Mouse (Mus musculus): Measurements from ENCODE around the gene Gm20696.

Gene Gm20696

GRCm38 (mm10) chr6:99319415-99320405 is 346.9 kb downstream of the Gm20696 start:
- ATAC-seq (ENCODE audit: insufficient number of reproducible peaks, low FRiP score, low TSS enrichment), result no peak

DNA sequence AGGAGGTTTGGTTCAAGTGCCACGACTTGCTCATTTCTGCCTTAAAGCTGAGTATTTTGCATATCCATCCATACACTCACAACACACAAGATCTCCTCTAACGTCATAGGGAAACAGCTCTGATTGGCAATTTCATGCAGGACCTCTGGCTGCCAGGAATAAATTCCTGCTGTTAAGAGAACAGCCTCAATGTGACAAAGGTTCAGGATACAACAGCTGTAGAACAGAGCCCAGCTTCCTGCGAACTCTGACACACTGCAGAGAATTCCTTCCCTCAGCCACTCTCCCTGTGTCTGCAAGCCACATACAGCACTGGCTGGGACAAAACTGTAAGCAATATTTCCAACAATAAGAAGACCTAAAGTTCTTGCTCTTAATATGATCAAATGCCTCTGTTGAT is 351.9 kb downstream of the Gm20696 start:
- ATAC-seq (ENCODE audit: insufficient number of reproducible peaks, low FRiP score, low TSS enrichment), result no peak

DNA sequence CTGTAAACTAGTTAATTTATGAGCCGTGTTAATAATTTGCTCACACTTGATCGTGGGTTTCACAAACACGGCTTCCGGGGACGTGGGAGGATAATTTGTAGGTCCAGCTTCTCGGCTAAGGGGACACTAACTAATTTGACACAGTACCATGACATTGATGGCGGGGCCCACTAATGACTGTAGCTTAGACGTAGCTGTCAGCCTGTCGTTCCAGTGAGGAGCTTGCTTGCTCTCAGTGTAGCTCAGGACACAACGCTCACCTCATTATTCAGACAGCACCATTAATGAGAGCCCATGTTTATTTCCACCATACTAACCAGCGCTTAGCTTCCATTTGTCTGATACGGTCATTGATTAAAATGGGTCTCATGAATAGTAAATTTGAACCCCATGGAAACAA is 356.1 kb downstream of the Gm20696 start:
- ATAC-seq (ENCODE audit: insufficient number of reproducible peaks, low FRiP score, low TSS enrichment), result no peak

- no peak for ATAC-seq (ENCODE audit: insufficient number of reproducible peaks, low FRiP score, low TSS enrichment)
Observed at GRCm38 (mm10) chr6:99310171-99310500, 356.5 kb downstream of the Gm20696 start.

GRCm38 (mm10) chr6:99309466-99310170 is 357.0 kb downstream of the Gm20696 start:
- no peak for ATAC-seq (ENCODE audit: insufficient number of reproducible peaks, low FRiP score, low TSS enrichment)

DNA sequence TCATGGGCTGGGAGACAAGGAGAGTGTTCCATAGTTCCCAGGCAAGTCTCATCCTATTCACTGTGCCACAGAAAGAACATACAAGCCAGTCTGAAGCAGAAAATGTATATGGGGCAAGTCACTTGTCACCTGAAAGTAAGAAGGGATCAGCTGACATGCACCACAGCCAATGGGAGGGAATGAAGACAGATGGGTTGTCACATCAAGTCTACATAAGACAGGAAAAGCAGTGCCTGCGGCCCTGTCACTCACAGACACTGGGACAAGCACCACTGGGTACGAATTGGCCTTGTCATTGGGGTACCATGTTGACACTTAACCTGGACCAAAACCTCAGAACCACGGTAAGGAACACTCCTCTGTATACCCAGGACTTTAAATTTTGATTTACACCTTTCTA is 360.8 kb downstream of the Gm20696 start:
- ATAC-seq (ENCODE audit: insufficient number of reproducible peaks, low FRiP score, low TSS enrichment), result no peak

DNA sequence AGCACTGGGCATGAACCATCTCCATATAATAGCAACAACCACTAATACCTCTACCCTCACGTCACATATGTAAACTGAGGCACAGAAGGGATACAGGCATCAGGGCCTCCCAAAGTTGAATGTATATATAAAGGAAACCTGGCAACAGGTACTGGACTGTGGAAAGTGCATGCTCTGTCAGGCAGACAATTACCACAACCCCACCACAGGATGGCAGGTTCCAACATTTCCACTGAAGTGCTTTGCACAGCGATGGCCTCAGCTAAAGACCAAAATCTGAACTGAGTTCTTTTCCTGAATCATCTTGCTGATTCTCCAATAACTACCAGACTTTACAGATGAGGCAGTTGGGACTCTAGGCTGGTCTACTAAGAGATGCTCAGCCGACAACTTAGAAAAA is 361.4 kb downstream of the Gm20696 start:
- ATAC-seq (ENCODE audit: insufficient number of reproducible peaks, low FRiP score, low TSS enrichment), result no peak

- ATAC-seq (ENCODE audit: insufficient number of reproducible peaks, low FRiP score, low TSS enrichment), result no peak
Observed at GRCm38 (mm10) chr6:99302662-99303435, 363.7 kb downstream of the Gm20696 start.

DNA sequence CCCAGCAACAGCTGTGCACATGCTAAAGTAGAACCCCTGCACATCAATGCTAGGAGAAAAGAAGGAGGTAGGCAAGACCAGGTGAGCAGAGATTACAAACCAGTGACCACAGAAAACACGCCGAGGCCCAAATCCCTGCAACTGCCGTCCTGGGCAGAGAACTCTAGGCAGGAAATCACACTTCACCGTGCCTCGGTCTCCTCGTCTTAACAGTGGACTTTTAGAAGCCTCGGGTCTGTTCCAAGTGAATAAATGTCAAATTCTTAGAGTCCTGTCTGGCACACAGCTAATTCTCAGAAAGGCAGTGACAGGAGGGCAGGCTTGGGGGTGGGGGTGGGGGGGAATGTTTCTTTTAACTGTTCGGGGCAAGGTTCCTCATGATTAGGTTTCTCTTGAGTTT is 364.7 kb downstream of the Gm20696 start:
- no peak for ATAC-seq (ENCODE audit: insufficient number of reproducible peaks, low FRiP score, low TSS enrichment)

GRCm38 (mm10) chr6:99300235-99300634 is 366.4 kb downstream of the Gm20696 start:
- ATAC-seq (ENCODE audit: insufficient number of reproducible peaks, low FRiP score, low TSS enrichment), result no peak

DNA sequence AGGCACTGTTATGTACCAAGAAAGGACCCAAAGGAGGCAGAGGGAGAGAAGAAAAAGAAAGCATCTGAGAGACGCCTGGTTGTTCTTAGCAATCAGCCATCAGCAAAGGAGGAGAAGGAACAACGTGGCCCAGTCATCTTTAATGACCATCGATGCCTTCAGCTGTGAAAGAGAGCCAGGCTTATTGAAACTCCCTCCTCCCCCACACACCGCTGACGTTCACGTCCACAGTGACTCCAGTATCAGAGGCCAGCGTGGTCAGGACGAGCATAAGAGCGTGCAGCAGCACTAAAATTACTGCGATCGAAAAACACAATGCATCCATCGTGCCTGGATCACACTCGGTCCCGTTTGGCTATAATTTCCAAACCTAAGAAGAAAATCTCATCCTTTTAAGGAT is 367.4 kb downstream of the Gm20696 start:
- ATAC-seq (ENCODE audit: insufficient number of reproducible peaks, low FRiP score, low TSS enrichment), result no peak

- no peak for ATAC-seq (ENCODE audit: insufficient number of reproducible peaks, low FRiP score, low TSS enrichment)
Observed at GRCm38 (mm10) chr6:99297535-99297934, 369.1 kb downstream of the Gm20696 start.

DNA sequence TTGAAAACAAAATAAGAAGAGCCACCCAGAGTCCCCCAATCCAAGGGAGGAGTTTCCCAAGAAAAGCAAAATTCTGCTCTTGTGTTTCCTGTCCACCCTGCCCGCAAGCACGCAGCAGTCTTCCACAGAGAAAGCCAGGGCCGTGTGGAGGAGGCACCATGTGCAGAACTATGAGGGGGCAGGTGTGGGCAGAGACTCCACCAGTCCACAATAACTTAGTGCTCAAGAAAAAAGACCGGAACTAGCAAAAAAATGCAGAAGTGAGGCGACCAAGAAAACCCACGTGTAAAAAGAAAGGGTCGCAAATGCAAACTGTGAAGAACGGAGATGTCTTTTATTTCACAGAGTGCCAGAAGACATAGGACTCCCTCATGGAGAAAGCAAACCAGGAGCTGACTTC is 371.1 kb downstream of the Gm20696 start:
- ATAC-seq (ENCODE audit: insufficient number of reproducible peaks, low FRiP score, low TSS enrichment), result no peak

DNA sequence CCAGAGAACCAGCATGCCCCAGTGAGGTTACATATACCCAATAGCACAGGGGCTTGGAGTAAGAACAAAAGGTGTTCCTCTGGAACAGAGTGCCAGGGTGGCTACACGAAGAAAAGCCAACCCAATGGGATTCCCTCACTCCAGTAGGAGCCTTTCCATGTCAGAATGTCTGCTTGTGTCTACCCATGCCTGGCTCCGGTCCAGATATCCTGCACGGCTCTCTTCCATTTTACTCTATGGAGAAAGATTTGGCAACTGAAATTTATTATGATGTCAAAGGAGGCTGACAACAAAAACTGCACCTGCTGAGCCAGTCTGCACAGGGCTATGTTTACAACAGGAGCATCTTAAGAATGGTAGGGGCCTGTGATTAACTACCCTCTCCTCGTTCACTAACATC is 377.4 kb downstream of the Gm20696 start:
- ATAC-seq (ENCODE audit: insufficient number of reproducible peaks, low FRiP score, low TSS enrichment), result 0 out of 2 replicates have a peak, but pooled peaks have one; percentile 36

GRCm38 (mm10) chr6:99285026-99285425 is 381.6 kb downstream of the Gm20696 start:
- no peak for ATAC-seq (ENCODE audit: insufficient number of reproducible peaks, low FRiP score, low TSS enrichment)

GRCm38 (mm10) chr6:99284019-99284418 is 382.6 kb downstream of the Gm20696 start:
- ATAC-seq (ENCODE audit: insufficient number of reproducible peaks, low FRiP score, low TSS enrichment), result no peak

DNA sequence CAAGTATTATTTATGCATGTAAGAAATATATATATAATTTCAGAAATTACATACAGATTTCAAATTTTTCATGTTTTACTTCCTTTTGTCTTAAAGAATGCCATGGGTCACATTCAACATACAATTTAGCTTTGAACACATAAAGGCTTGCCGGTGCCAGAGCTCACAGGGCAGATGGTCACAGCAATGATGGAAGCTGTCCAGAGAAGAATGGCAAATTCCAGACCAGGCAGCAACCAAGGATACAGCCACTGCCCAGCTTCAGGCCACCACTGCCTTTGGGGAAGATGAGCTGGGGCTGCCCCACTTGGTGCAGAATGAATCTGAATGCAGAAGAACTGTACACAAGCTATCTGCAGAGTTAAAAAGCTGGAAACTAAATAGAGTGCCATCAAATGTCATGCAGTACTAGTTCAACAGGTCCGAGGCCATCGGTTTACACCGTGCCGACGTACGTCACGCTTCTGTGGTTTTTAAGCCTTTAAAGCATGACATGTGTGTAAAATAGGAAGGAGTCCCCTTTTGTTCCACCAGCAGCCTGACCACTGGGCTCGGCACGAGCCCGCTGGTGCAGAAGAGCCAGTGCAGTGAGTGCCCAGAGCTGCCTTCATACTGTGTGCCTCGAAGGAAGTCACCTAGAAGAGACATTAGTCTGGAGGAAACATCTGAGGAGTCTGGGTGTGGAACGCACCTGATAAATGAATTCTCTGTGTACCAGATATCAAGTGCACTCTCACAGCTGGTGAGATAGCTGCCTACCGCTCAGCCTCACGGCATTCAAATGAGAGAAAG is 383.5 kb downstream of the Gm20696 start:
- ATAC-seq (ENCODE audit: insufficient number of reproducible peaks, low FRiP score, low TSS enrichment), result no peak

DNA sequence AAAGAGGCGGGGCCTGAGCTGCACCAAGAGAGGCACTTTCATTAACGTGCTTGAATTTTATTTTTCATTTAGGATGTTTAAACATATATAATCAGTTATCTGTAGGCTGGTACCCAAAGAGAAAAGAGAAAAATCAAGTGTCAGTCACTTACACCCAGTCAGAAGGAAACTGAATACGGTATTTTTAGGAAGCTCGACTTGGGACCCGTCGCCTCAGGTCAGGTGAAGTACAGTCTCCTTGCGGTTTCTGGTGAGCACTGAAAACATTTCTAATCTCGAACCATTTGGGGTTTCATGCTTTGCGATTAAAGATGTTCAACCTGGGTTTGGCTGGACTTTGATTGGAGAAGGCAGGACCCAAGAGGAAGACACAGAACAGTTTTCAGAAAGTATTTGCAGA is 385.2 kb downstream of the Gm20696 start:
- ATAC-seq (ENCODE audit: insufficient number of reproducible peaks, low FRiP score, low TSS enrichment), result no peak

- ATAC-seq (ENCODE audit: insufficient number of reproducible peaks, low FRiP score, low TSS enrichment), result no peak
Observed at GRCm38 (mm10) chr6:99280619-99281018, 386.0 kb downstream of the Gm20696 start.

DNA sequence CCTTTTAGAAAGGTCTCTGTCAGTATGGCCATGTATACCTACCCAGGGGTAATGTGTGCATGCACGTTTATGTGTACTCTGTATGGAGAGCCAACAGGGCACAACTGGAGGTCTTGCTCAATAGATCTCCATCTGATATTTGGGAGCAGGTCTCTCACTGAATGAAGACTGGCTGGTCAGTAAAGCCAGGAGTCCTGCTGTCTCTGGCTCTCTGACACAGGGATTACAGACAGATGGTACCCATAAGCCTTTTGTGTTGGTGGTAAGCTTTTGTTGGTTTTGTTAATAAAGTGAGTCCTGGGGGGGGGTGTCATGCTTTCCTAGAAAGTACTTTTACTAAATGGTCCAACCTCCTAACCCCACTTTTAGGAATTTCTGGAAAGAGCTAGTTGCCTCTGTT is 389.3 kb downstream of the Gm20696 start:
- no peak for ATAC-seq (ENCODE audit: insufficient number of reproducible peaks, low FRiP score, low TSS enrichment)
